In the genomic region with DNA sequence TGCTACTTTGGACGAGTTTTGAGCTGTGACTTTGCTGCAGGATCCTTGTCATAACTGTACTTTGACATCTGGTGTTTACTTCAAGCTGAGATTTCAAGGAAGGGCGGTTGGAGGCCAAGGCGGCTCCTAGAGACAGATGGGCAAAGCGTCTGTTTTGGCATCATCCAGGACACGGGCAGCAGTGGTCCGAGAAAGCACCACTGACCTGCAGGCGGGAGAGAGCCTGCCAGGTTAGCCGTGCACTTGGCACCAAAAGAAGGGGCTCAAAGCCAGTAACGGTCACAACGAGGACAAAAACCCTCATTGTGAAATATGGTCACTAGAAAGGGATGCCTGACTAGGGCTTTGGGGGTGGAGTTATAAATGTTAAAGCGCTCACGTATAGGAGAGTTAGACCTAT, we compare ENCODE assay signal across 20 mouse cellular contexts. TPM values are rescaled to one million over a fixed set of nuclear protein-coding genes. Genes with fewer than 3 reads are reported as not detected.
A peak's percentile ranks its signal among the peaks of the same experiment; 100 is the strongest.
DNase-seq lines count a peak whose midpoint lies in the region; ATAC-seq lines count a peak whose summit lies in the region.
"Had no signal": no experiment of that assay in that cellular context is flagged by ENCODE, and none has a peak within 500 bp of the region (broad histone marks: within the 10 kb centered on the region; RNA-seq: fewer than 3 reads in every experiment).

No protein-coding gene starts in this region.

- H3K4me2 ChIP-seq in hindbrain, embryonic 15.5 days: no peak overlapping the region
- no peak overlapping the region for H3K4me2 ChIP-seq in hindbrain, embryonic 11.5 days (replicated peaks; ENCODE audit: low read depth, low read length)
- H3K4me2 ChIP-seq: limb, embryonic 13.5 days; liver, embryonic 13.5 days; lung, embryonic 15.5 days; neural tube, embryonic 13.5 days had no signal

- WGBS in hindbrain, embryonic 15.5 days: 75% methylated on average over 12 of the region's 12 CpGs
- WGBS in hindbrain, embryonic 11.5 days: 89% methylated on average over 12 of the region's 12 CpGs

- DNase-seq in hindbrain, embryonic 11.5 days (ENCODE audit: low spot score): no peak
- DNase-seq in cerebellum, adult 11 months: peak; percentile 82
- peak; percentile 78 for DNase-seq in cerebellum, adult 8-10 months
- peak; percentile 43 to 81 for DNase-seq in cerebellum, postnatal 4 days (ENCODE audit: low spot score in 2 of 2)
- DNase-seq in urinary bladder, adult 2 months (ENCODE audit: low spot score): no peak
- no peak for DNase-seq in right cerebral cortex, postnatal 10 days (ENCODE audit: low spot score in 2 of 2)
- DNase-seq: gastrocnemius, postnatal 36 days; kidney, adult 18-20 months; kidney, postnatal 14 days; liver, embryonic 13.5 days; lung, postnatal 4 days; right cerebral cortex, adult 18-20 months; thymus, postnatal 25 days had no signal

- H3K27me3 ChIP-seq in hindbrain, embryonic 15.5 days: no peaks in the 10 kb centered on the region
- no peaks in the 10 kb centered on the region for H3K27me3 ChIP-seq in hindbrain, embryonic 11.5 days (ENCODE audit: control insufficient read depth, insufficient read depth, low read length)
- H3K27me3 ChIP-seq: limb, embryonic 13.5 days; liver, embryonic 13.5 days; lung, embryonic 15.5 days; neural tube, embryonic 13.5 days had no signal

- no peaks in the 10 kb centered on the region for H3K36me3 ChIP-seq in hindbrain, embryonic 15.5 days
- no peaks in the 10 kb centered on the region for H3K36me3 ChIP-seq in hindbrain, embryonic 11.5 days (ENCODE audit: control insufficient read depth, insufficient read depth, low read length)
- H3K36me3 ChIP-seq: heart, embryonic 10.5 days; limb, embryonic 13.5 days; liver, embryonic 13.5 days; lung, embryonic 15.5 days; midbrain, embryonic 10.5 days; neural tube, embryonic 13.5 days had no signal

- peak overlapping the region; percentile 63 for H3K27ac ChIP-seq in hindbrain, embryonic 15.5 days (replicated peaks)
- no peak overlapping the region for H3K27ac ChIP-seq in hindbrain, embryonic 11.5 days (ENCODE audit: low read depth, low read length)
- H3K27ac ChIP-seq: heart, embryonic 10.5 days; left cerebral cortex, adult 2 months; limb, embryonic 13.5 days; liver, embryonic 13.5 days; lung, embryonic 15.5 days; midbrain, embryonic 10.5 days; neural tube, embryonic 13.5 days had no signal

- no peaks in the 10 kb centered on the region for H3K9me3 ChIP-seq in hindbrain, embryonic 15.5 days
- no peaks in the 10 kb centered on the region for H3K9me3 ChIP-seq in hindbrain, embryonic 11.5 days (ENCODE audit: control insufficient read depth, low read length)
- H3K9me3 ChIP-seq: heart, embryonic 10.5 days; limb, embryonic 13.5 days; liver, embryonic 13.5 days; lung, embryonic 15.5 days; midbrain, embryonic 10.5 days; neural tube, embryonic 13.5 days had no signal

- H3K4me3 ChIP-seq in hindbrain, embryonic 15.5 days: no peak overlapping the region
- H3K4me3 ChIP-seq in hindbrain, embryonic 11.5 days (ENCODE audit: low read depth, low read length): no peak overlapping the region
- H3K4me3 ChIP-seq: heart, embryonic 10.5 days; left cerebral cortex, adult 2 months; limb, embryonic 13.5 days; liver, embryonic 13.5 days; lung, embryonic 15.5 days; midbrain, embryonic 10.5 days; neural tube, embryonic 13.5 days had no signal

- H3K4me1 ChIP-seq in hindbrain, embryonic 15.5 days (replicated peaks): no peaks in the 10 kb centered on the region
- no peaks in the 10 kb centered on the region for H3K4me1 ChIP-seq in hindbrain, embryonic 11.5 days (replicated peaks; ENCODE audit: control insufficient read depth, insufficient read depth, low read length)
- H3K4me1 ChIP-seq: heart, embryonic 10.5 days; limb, embryonic 13.5 days; liver, embryonic 13.5 days; lung, embryonic 15.5 days; midbrain, embryonic 10.5 days; neural tube, embryonic 13.5 days had no signal

- ATAC-seq in hindbrain, embryonic 15.5 days (ENCODE audit: low FRiP score, low read depth): peak; percentile 73
- ATAC-seq in hindbrain, embryonic 11.5 days (ENCODE audit: low FRiP score): no peak

- H3K9ac ChIP-seq in hindbrain, embryonic 15.5 days: no peak overlapping the region
- H3K9ac ChIP-seq in hindbrain, embryonic 11.5 days (ENCODE audit: low read depth, low read length): no peak overlapping the region
- H3K9ac ChIP-seq: limb, embryonic 13.5 days; liver, embryonic 13.5 days; lung, embryonic 15.5 days; neural tube, embryonic 13.5 days had no signal

RNA-seq across cellular contexts. Expression of a gene that starts 35.9 kb away (rescaled TPM):
- 21.4 and 25.0 TPM in 2 replicates for polyA plus RNA-seq in hindbrain, embryonic 15.5 days (2015; fragmentation: Nextera tagmentation; extraction: Ambion mirVana)
- polyA plus RNA-seq in hindbrain, embryonic 11.5 days (2014; fragmentation: Nextera tagmentation; extraction: Ambion mirVana): 42.3 and 43.9 TPM in 2 replicates
- polyA plus RNA-seq in urinary bladder, adult 2 months (2012; rRNA removed): 12.9 and 13.5 TPM in 2 replicates

RNA-seq across cellular contexts. Expression of a gene that starts 36.2 kb away (rescaled TPM):
- 2.9 and 4.8 TPM in 2 replicates for polyA plus RNA-seq in hindbrain, embryonic 15.5 days (2015; fragmentation: Nextera tagmentation; extraction: Ambion mirVana)
- polyA plus RNA-seq in hindbrain, embryonic 11.5 days (2014; fragmentation: Nextera tagmentation; extraction: Ambion mirVana): 1.7 and 2.4 TPM in 2 replicates
- 0.09 TPM in 1 of 2 replicates, not detected in the other for polyA plus RNA-seq in urinary bladder, adult 2 months (2012; rRNA removed)

Comparison
In these comparisons a context has a peak if more than half of its experiments do, and no peak if none do; other contexts are left out.
1. DNase-seq: peak in cerebellum, adult 11 months (single experiment), cerebellum, adult 8-10 months (single experiment) and cerebellum, postnatal 4 days (2 of 2); none in hindbrain, embryonic 11.5 days (single experiment), urinary bladder, adult 2 months (single experiment) and right cerebral cortex, postnatal 10 days (0 of 2).